Mouse (Mus musculus) thymus, adult 2 months (tissue): ENCODE measurements around the gene Sema4a. TPM values are rescaled to one million over a fixed set of nuclear protein-coding genes. Genes with fewer than 3 reads are reported as not detected.

Experiments used
- DNase-seq: peaks from one replicate; pipeline ENCODE4 v3.0.0; 2021
- H3K27ac ChIP-seq: fragments of 200-500 bp; 2 replicates; pipeline ENCODE4 v1.5.1; 2012; ENCODE audit warnings: low read length, control low read depth; ENCODE audit not compliant: control insufficient read depth, insufficient read depth
- H3K27me3 ChIP-seq: fragments of 200-500 bp; 2 replicates; pipeline ENCODE4 v1.6.1; 2012; ENCODE audit warnings: mild to moderate bottlenecking, low read length, moderate library complexity, mixed read lengths; ENCODE audit not compliant: control insufficient read depth, insufficient read depth
- H3K36me3 ChIP-seq: fragments of 200-500 bp; 2 replicates; pipeline ENCODE4 v1.6.1; 2012; ENCODE audit warnings: mild to moderate bottlenecking, low read length, moderate library complexity; ENCODE audit not compliant: control insufficient read depth, insufficient read depth
- H3K4me1 ChIP-seq: fragments of 200-500 bp; replicated peaks from 2 replicates; pipeline ENCODE4 v1.6.1; 2012; ENCODE audit warnings: low read length; ENCODE audit not compliant: control insufficient read depth, insufficient read depth
- H3K4me3 ChIP-seq: fragments of 200-500 bp; 2 replicates; pipeline ENCODE4 v1.5.1; 2012; ENCODE audit warnings: mild to moderate bottlenecking, low read length, control low read depth, moderate library complexity; ENCODE audit not compliant: control insufficient read depth, insufficient read depth
- CTCF ChIP-seq: fragments of 200-500 bp; IDR thresholded peaks from 2 replicates; pipeline ENCODE4 v1.5.1; 2012; ENCODE audit warnings: mild to moderate bottlenecking, control low read depth, low read length, moderate library complexity, borderline replicate concordance; ENCODE audit not compliant: control insufficient read depth, poor library complexity, insufficient read depth; ENCODE audit errors: extremely low read depth
- POLR2A ChIP-seq: fragments of 200-500 bp; IDR thresholded peaks from 2 replicates; pipeline ENCODE4 v1.6.1; 2012; ENCODE audit warnings: mild to moderate bottlenecking, low read length, control low read depth, moderate library complexity; ENCODE audit not compliant: control insufficient read depth, poor library complexity, insufficient read depth; ENCODE audit errors: extremely low read depth
- WGBS: fragments of 180-500 bp; shearing (Covaris S2); methylation state at CpG from one replicate; pipeline ENCODE4 v1.1.7; 2018; 5-methylcytosine and 5-hydroxymethylcytosine counted together
- polyA plus RNA-seq: library from polyadenylated mRNA; depleted of rRNA; stranded (reverse); fragments of >200 nt; gene quantifications from 2 replicates; pipeline ENCODE4 v1.2.3, GENCODE M21; 2012

The Sema4a gene
- polyA plus RNA-seq, 1 experiment, result 109 TPM

DNA sequence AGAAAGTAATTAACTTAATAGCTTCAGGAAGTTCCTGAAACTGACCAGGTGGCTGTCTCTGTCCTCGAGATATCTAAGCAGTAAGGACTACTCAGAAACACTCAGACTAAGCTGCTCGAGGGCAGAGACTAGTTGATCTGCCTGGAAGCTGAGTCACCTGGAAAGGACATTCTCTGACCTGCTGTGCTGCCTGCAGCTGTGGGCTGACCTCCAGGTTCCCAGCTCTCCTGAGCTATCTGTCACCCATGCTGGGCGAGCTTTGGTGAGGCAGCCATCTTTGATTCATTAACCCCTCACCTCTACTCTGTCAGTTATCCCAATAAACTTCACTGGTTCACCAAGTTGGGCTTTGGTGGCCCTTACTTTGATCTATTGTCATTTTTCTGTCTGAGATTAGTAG, 18.2 kb upstream of the Sema4a start:
- Histone ChIP-seq H3K4me3 (no peak overlapping the region), H3K27ac (no peak overlapping the region), H3K27me3 (no peaks in the 10 kb centered on the region), H3K4me1 (peaks cover 7% of the 10 kb centered on the region), H3K36me3 (no peaks in the 10 kb centered on the region)
- TF ChIP-seq POLR2A, result no peak
- no peak for TF ChIP-seq CTCF
- no peak for DNase-seq
- 65% methylated on average over 3 of the region's 3 CpGs for WGBS

DNA sequence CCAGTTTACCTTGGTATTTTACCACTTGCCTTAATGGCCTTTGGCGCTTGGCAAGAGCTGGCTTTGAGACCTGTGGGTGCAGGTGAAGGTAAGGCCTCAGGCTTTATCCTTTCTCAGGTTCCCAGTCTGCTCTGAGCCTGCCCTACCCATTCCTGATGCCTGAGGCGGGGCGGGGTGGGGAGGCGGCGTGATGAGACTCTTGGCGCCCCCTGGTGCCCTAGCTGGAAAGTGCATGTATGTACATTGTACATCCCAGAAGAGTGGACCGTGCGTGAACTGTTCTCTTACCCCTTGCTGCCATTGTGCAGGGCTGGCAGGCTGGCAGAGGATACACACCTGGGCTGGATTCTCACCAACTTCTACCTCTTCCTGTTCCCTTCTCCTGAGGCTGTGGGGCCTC, 16.8 kb upstream of the Sema4a start:
- peaks cover 3% of the 10 kb centered on the region; the same call in 1 of the 2 replicates for H3K4me1 ChIP-seq
- no peak overlapping the region for H3K27ac ChIP-seq
- H3K27me3 ChIP-seq, result no peaks in the 10 kb centered on the region
- no peak overlapping the region for H3K4me3 ChIP-seq
- WGBS, result 6% methylated on average over 8 of the region's 8 CpGs
- TF ChIP-seq CTCF (peak; percentile 91), POLR2A (no peak)
- no peaks in the 10 kb centered on the region for H3K36me3 ChIP-seq
- DNase-seq, result peak; percentile 80

DNA sequence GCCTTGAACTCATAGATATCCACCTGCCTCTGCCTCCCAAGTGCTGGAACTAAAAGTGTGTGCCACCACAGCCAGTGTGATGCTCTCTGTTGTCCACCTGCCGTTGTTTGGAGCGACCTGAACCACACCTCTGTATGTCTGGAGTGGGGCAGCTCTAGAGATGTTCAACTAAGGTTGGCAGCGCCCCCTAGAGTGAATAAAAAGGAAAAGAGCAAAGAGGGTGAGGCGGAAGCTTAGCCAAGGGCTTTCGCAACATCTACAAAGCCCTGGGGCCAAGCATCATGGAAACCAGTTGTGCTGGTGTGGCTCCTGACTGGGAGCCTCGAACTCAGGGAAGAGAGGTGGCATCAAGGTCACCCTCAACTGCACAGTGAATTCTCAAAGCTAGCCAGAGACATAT, 15.4 kb upstream of the Sema4a start:
- TF ChIP-seq CTCF (no peak), POLR2A (no peak)
- H3K4me3 ChIP-seq, result no peak overlapping the region
- DNase-seq, result no peak
- WGBS, result 68% methylated on average over 6 of the region's 6 CpGs
- H3K27me3 ChIP-seq, result no peaks in the 10 kb centered on the region
- no peak overlapping the region for H3K27ac ChIP-seq
- peaks cover 1% of the 10 kb centered on the region; the same call in 1 of the 2 replicates for H3K4me1 ChIP-seq
- no peaks in the 10 kb centered on the region for H3K36me3 ChIP-seq

DNA sequence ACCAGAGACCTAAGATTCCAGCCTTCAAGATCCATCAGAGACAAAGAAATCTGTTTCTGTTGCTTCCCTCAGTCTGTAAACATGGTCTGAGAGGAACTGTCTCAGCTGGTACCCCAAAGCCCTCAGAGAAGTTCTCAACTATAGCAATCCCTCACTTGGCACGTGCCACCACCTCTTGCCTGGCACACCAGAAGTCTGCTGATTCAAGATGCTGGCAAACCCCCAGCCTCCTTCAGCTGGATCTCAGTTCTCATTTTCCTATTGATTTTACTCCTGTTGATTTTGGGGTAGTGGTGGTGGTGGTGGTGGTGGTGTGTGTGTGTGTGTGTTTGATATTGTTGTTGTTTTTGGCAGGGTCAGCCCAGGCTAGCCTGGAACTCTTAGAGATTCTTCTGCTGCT, 12.6 kb upstream of the Sema4a start:
- no peak for DNase-seq

DNA sequence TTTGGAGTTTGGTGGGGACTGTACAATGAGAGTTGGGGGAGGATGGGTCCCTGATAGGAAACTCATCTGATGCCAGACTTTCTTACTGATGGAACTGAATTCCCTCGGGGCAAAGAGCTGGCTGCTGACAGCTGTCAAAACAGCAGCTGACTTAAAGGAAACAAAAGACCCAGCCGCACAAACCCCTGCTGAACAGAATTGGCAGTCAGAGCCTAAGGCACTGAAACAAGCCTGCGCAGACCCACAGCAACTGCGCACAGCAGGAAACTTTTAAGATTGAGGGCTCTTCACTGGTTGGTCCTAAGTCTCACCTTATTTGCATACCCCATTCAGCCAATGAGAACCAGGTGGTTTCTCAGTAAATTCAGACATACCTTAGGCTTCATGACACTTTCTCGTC, 12.0 kb upstream of the Sema4a start:
- no peak for TF ChIP-seq POLR2A
- TF ChIP-seq CTCF, result no peak
- Histone ChIP-seq H3K4me1 (peaks cover 4% of the 10 kb centered on the region; the same call in 1 of the 2 replicates), H3K36me3 (no peaks in the 10 kb centered on the region), H3K4me3 (no peak overlapping the region), H3K27me3 (no peaks in the 10 kb centered on the region), H3K27ac (no peak overlapping the region)
- no peak for DNase-seq
- 71% methylated on average over 5 of the region's 5 CpGs for WGBS

More for the DNA sequence above, 12.6 kb upstream of the Sema4a start:
- no peak overlapping the region for H3K27ac ChIP-seq
- H3K36me3 ChIP-seq, result no peaks in the 10 kb centered on the region
- H3K4me3 ChIP-seq, result no peak overlapping the region
- TF ChIP-seq POLR2A (no peak), CTCF (no peak)
- H3K27me3 ChIP-seq, result no peaks in the 10 kb centered on the region
- peaks cover 4% of the 10 kb centered on the region; the same call in 1 of the 2 replicates for H3K4me1 ChIP-seq
- 44% methylated on average over 1 of the region's 1 CpGs for WGBS

DNA sequence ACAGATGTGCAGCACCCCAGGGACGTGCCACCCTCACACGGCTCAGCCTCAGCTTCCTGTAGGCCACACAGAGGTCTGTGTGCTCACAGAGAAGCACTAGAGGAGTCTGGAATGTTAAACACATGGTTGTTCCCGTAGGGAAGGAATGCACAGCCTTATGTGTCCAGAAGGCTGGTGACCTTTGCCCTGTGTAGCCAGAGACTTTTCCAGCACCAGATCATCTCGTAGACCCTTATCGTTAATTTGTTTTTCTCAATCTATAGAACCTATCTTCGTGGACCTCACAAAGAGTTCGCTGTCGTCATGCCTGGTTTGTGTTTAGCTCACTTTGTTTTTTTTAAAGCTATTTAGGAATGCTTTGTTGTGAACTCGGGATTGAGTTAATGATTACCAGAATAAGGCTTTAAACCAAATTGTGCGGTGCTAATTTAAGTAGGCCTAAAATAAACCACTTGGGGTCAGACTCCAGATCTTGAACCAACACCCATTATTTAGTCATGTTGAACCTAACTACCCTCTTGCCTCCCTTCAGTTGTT, 10.0 kb upstream of the Sema4a start:
- H3K4me3 ChIP-seq, result no peak overlapping the region
- H3K4me1 ChIP-seq, result peaks cover 4% of the 10 kb centered on the region; the same call in 1 of the 2 replicates
- DNase-seq, result no peak
- H3K27ac ChIP-seq, result no peak overlapping the region
- TF ChIP-seq CTCF, result no peak
- no peak for TF ChIP-seq POLR2A
- H3K27me3 ChIP-seq, result no peaks in the 10 kb centered on the region
- H3K36me3 ChIP-seq, result no peaks in the 10 kb centered on the region
- WGBS, result 78% methylated on average over 10 of the region's 10 CpGs

DNA sequence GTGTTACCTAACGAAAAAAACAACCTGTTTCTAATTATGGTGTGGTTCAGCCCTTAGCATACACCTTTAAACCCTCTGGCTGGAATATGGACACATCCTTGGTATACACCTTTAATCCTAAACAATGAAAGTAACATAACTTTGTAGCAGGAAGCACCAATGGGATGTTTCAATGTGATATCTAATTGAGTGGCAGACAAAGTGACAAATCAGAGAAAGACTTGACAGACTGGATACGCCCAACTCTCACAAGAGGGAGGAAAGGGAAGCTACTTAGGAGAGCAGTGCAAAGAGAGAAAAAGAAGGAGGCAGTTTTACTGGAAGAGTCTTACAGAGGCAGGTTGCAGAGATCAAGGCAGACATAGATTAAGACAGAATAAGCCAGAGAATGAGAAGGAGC, 8.5 kb upstream of the Sema4a start:
- no peak overlapping the region for H3K4me3 ChIP-seq
- WGBS, result 93% methylated on average over 2 of the region's 2 CpGs
- no peak for TF ChIP-seq POLR2A
- TF ChIP-seq CTCF, result no peak
- no peaks in the 10 kb centered on the region for H3K36me3 ChIP-seq
- DNase-seq, result no peak
- H3K4me1 ChIP-seq, result peaks cover 4% of the 10 kb centered on the region; the same call in 1 of the 2 replicates
- H3K27me3 ChIP-seq, result no peaks in the 10 kb centered on the region
- no peak overlapping the region for H3K27ac ChIP-seq
